Mouse (Mus musculus): ENCODE results near the gene Xlr4c. TPM values are rescaled to one million over a fixed set of nuclear protein-coding genes. Genes with fewer than 3 reads are reported as not detected.
A peak's percentile ranks its signal among the peaks of the same experiment; 100 is the strongest.
"Not testable (repeated sequence)": the region's sequence is repeated elsewhere in the genome, so short reads cannot be mapped to it uniquely, and the experiment has no call there.

Gene Xlr4c
- polyA plus RNA-seq (2015; fragmentation: Nextera tagmentation; extraction: Ambion mirVana): 0.14 and 0.22 TPM in 2 replicates

- ATAC-seq (ENCODE audit: insufficient number of reproducible peaks, low FRiP score, low TSS enrichment, low read depth); H3K9me3 ChIP-seq; H3K4me2 ChIP-seq; H3K4me1 ChIP-seq; H3K9ac ChIP-seq; H3K27me3 ChIP-seq; H3K27ac ChIP-seq; H3K4me3 ChIP-seq; H3K36me3 ChIP-seq: not testable (repeated sequence)
- 84% methylated on average over 14 of the region's 14 CpGs for WGBS
Measured at GRCm38 (mm10) chrX:73242821-73243325, at the start of gene Xlr4c. Gene Xlr4c (minus strand): TSS chrX:73243130.

GRCm38 (mm10) chrX:73265270-73265669, 22.3 kb upstream of the Xlr4c start, which contains the start of gene Xlr3c:
Gene Xlr3c (minus strand): TSS chrX:73265390.
- not testable (repeated sequence) for H3K27ac ChIP-seq; H3K4me2 ChIP-seq; H3K4me1 ChIP-seq; ATAC-seq (ENCODE audit: insufficient number of reproducible peaks, low FRiP score, low TSS enrichment, low read depth); H3K9ac ChIP-seq; H3K9me3 ChIP-seq; H3K36me3 ChIP-seq; H3K27me3 ChIP-seq; H3K4me3 ChIP-seq
- 88% methylated on average over 14 of the region's 14 CpGs for WGBS

- not testable (repeated sequence) for ATAC-seq (ENCODE audit: insufficient number of reproducible peaks, low FRiP score, low TSS enrichment, low read depth); H3K9me3 ChIP-seq; H3K4me2 ChIP-seq; H3K4me3 ChIP-seq; H3K9ac ChIP-seq; H3K27ac ChIP-seq; H3K27me3 ChIP-seq; H3K36me3 ChIP-seq; H3K4me1 ChIP-seq
- WGBS: 56% methylated on average over 1 of the region's 2 CpGs
Measured at GRCm38 (mm10) chrX:73262428-73262827, 19.5 kb upstream of the Xlr4c start.

GRCm38 (mm10) chrX:73229288-73229687, 13.6 kb downstream of the Xlr4c start:
- Histone ChIP-seq H3K4me2 (peak overlapping the region; percentile 77), H3K27ac (no peak overlapping the region)
- 37% methylated on average over 3 of the region's 3 CpGs for WGBS

GRCm38 (mm10) chrX:73228606-73229214, 14.2 kb downstream of the Xlr4c start:
- H3K27me3 ChIP-seq: peaks cover 16% of the 10 kb centered on the region
- peak overlapping the region; percentile 77 for H3K4me2 ChIP-seq
- peak overlapping the region; percentile 57 for H3K4me3 ChIP-seq
- H3K9me3 ChIP-seq: no peaks in the 10 kb centered on the region
- no peaks in the 10 kb centered on the region for H3K36me3 ChIP-seq
- peak overlapping the region; percentile 86 for H3K27ac ChIP-seq
- ATAC-seq (ENCODE audit: insufficient number of reproducible peaks, low FRiP score, low TSS enrichment, low read depth): peak; percentile 55; the same call in 1 of the 2 replicates
- WGBS: 19% methylated on average over 50 of the region's 51 CpGs
- H3K9ac ChIP-seq: peak overlapping the region; percentile 44
- H3K4me1 ChIP-seq: no peaks in the 10 kb centered on the region; the same call in 1 of the 2 replicates

More at GRCm38 (mm10) chrX:73229288-73229687, 13.6 kb downstream of the Xlr4c start:
- no peaks in the 10 kb centered on the region for H3K36me3 ChIP-seq
- peaks cover 16% of the 10 kb centered on the region for H3K27me3 ChIP-seq
- no peaks in the 10 kb centered on the region for H3K9me3 ChIP-seq
- ATAC-seq (ENCODE audit: insufficient number of reproducible peaks, low FRiP score, low TSS enrichment, low read depth): no peak
- H3K4me1 ChIP-seq: no peaks in the 10 kb centered on the region; the same call in 1 of the 2 replicates
- no peak overlapping the region for H3K9ac ChIP-seq
- peak overlapping the region; percentile 57 for H3K4me3 ChIP-seq

GRCm38 (mm10) chrX:73227914-73228605, 14.9 kb downstream of the Xlr4c start, which contains the start of gene F8a:
Gene F8a (plus strand): TSS chrX:73228291.
- Histone ChIP-seq H3K4me3 (peak within 1 kb of the TSS; percentile 57), H3K27ac (peak within 1 kb of the TSS; percentile 86), H3K27me3 (peaks cover 16% of the 10 kb centered on the region), H3K4me1 (no peaks in the 10 kb centered on the region; the same call in 1 of the 2 replicates), H3K9me3 (no peaks in the 10 kb centered on the region), H3K36me3 (no peaks in the 10 kb centered on the region), H3K4me2 (peak within 1 kb of the TSS; percentile 77), H3K9ac (peak within 1 kb of the TSS; percentile 44)
- 25% methylated on average over 39 of the region's 39 CpGs for WGBS
- peak; percentile 94 for ATAC-seq (ENCODE audit: insufficient number of reproducible peaks, low FRiP score, low TSS enrichment, low read depth)

GRCm38 (mm10) chrX:73225365-73225764, 17.6 kb downstream of the Xlr4c start:
- Histone ChIP-seq H3K4me3 (no peak overlapping the region), H3K9ac (no peak overlapping the region), H3K36me3 (no peaks in the 10 kb centered on the region), H3K4me1 (no peaks in the 10 kb centered on the region; the same call in 1 of the 2 replicates), H3K27ac (no peak overlapping the region), H3K9me3 (no peaks in the 10 kb centered on the region), H3K27me3 (peaks cover 13% of the 10 kb centered on the region), H3K4me2 (no peak overlapping the region)
- no peak for ATAC-seq (ENCODE audit: insufficient number of reproducible peaks, low FRiP score, low TSS enrichment, low read depth)
- 48% methylated on average over 1 of the region's 1 CpGs for WGBS

- not testable (repeated sequence) for ATAC-seq (ENCODE audit: insufficient number of reproducible peaks, low FRiP score, low TSS enrichment, low read depth); H3K9ac ChIP-seq; H3K36me3 ChIP-seq; H3K4me3 ChIP-seq; H3K9me3 ChIP-seq; H3K27me3 ChIP-seq; H3K27ac ChIP-seq; H3K4me1 ChIP-seq; H3K4me2 ChIP-seq
- WGBS: 80% methylated on average over 19 of the region's 19 CpGs
Measured at GRCm38 (mm10) chrX:73213819-73214564, 28.9 kb downstream of the Xlr4c start, which contains the start of gene Xlr4b. Gene Xlr4b (plus strand): TSS chrX:73214333.

- H3K4me2 ChIP-seq: not testable (repeated sequence)
Measured at GRCm38 (mm10) chrX:73191934-73192333, 51.0 kb downstream of the Xlr4c start, which contains the start of gene Xlr3b. Gene Xlr3b (plus strand): TSS chrX:73192207.

More at GRCm38 (mm10) chrX:73191934-73192333, 51.0 kb downstream of the Xlr4c start, which contains the start of gene Xlr3b:
- not testable (repeated sequence) for ATAC-seq (ENCODE audit: insufficient number of reproducible peaks, low FRiP score, low TSS enrichment, low read depth); H3K9me3 ChIP-seq; H3K27ac ChIP-seq; H3K27me3 ChIP-seq; H3K36me3 ChIP-seq; H3K4me3 ChIP-seq; H3K9ac ChIP-seq; H3K4me1 ChIP-seq
- 79% methylated on average over 12 of the region's 12 CpGs for WGBS

All from limb, embryonic 15.5 days (tissue).